9 mouse cellular contexts compared by ENCODE assay signal in genomic region chr5:146939109-146939796, GRCm38 (mm10). TPM values are rescaled to one million over a fixed set of nuclear protein-coding genes. Genes with fewer than 3 reads are reported as not detected.
A peak's percentile ranks its signal among the peaks of the same experiment; 100 is the strongest.
DNase-seq lines count a peak whose midpoint lies in the region; ATAC-seq and TF ChIP-seq lines count a peak whose summit lies in the region.
"Had no signal": no experiment of that assay in that cellular context is flagged by ENCODE, and none has a peak within 500 bp of the region (broad histone marks: within the 10 kb centered on the region; RNA-seq: fewer than 3 reads in every experiment).

No protein-coding gene starts in this region.

- H3K4me1 ChIP-seq in testis, adult 2 months (ENCODE audit: control insufficient read depth, insufficient read depth, low read length) = peaks cover 8% of the 10 kb centered on the region
- no peaks in the 10 kb centered on the region for H3K4me1 ChIP-seq in hindbrain, embryonic 13.5 days (replicated peaks)
- no peaks in the 10 kb centered on the region for H3K4me1 ChIP-seq in stomach, postnatal 0 days (replicated peaks; ENCODE audit: control insufficient read depth, insufficient read depth)
- H3K4me1 ChIP-seq in kidney, embryonic 16.5 days (ENCODE audit: insufficient read depth, low read length) = no peaks in the 10 kb centered on the region
- H3K4me1 ChIP-seq: megakaryocyte, embryonic 14.5 days had no signal

- peak; percentile 81; the same call in 1 of the 2 replicates for TF ChIP-seq CTCF in testis, adult 2 months (IDR thresholded peaks at IDR 0.05; ENCODE audit: control insufficient read depth, insufficient read depth, insufficient replicate concordance, low read depth, low read length)
- peak; percentile 66 for TF ChIP-seq CTCF in stomach, postnatal 0 days (IDR thresholded peaks at IDR 0.05; ENCODE audit: low read depth)

- peak overlapping the region; percentile 41; the same call in 1 of the 2 replicates for H3K4me3 ChIP-seq in testis, adult 2 months (ENCODE audit: control insufficient read depth, low read depth, low read length)
- H3K4me3 ChIP-seq in hindbrain, embryonic 13.5 days = no peak overlapping the region
- H3K4me3 ChIP-seq in stomach, postnatal 0 days (ENCODE audit: low read depth, low read length) = no peak overlapping the region
- H3K4me3 ChIP-seq in kidney, embryonic 16.5 days (ENCODE audit: low read length) = no peak overlapping the region
- H3K4me3 ChIP-seq: megakaryocyte, embryonic 14.5 days had no signal

- no peak overlapping the region for H3K9ac ChIP-seq in hindbrain, embryonic 13.5 days
- no peak overlapping the region for H3K9ac ChIP-seq in stomach, postnatal 0 days (ENCODE audit: low read length)
- H3K9ac ChIP-seq in kidney, embryonic 16.5 days (replicated peaks; ENCODE audit: low read length) = no peak overlapping the region

- 64% methylated on average over 16 of the region's 16 CpGs for WGBS in hindbrain, embryonic 13.5 days
- 84% methylated on average over 16 of the region's 16 CpGs for whole genome bisulfite sequencing in stomach, postnatal 0 days
- 78% methylated on average over 16 of the region's 16 CpGs for WGBS in kidney, embryonic 16.5 days

- peak overlapping the region; percentile 13; the same call in 1 of the 2 replicates for H3K4me2 ChIP-seq in hindbrain, embryonic 13.5 days
- no peak overlapping the region for H3K4me2 ChIP-seq in stomach, postnatal 0 days (replicated peaks; ENCODE audit: low read depth)
- H3K4me2 ChIP-seq in kidney, embryonic 16.5 days (replicated peaks; ENCODE audit: low read depth, low read length) = no peak overlapping the region

- peak; percentile 84 for ATAC-seq in hindbrain, embryonic 13.5 days (ENCODE audit: low FRiP score)
- no peak for ATAC-seq in stomach, postnatal 0 days (ENCODE audit: low FRiP score, low TSS enrichment)
- no peak for ATAC-seq in kidney, embryonic 16.5 days (ENCODE audit: low FRiP score, low TSS enrichment)

- TF ChIP-seq POLR2A in testis, adult 2 months (IDR thresholded peaks at IDR 0.05; ENCODE audit: control insufficient read depth, low read depth, low read length) = no peak

- H3K27ac ChIP-seq in testis, adult 2 months (ENCODE audit: control insufficient read depth, insufficient read depth, low read depth, low read length) = no peak overlapping the region
- H3K27ac ChIP-seq in hindbrain, embryonic 13.5 days = peak overlapping the region; percentile 60
- H3K27ac ChIP-seq in stomach, postnatal 0 days (replicated peaks) = no peak overlapping the region
- H3K27ac ChIP-seq in kidney, embryonic 16.5 days (ENCODE audit: low read length) = no peak overlapping the region

- no peak for TF ChIP-seq EP300 in stomach, postnatal 0 days (optimal IDR thresholded peaks at IDR 0.05)

- no peaks in the 10 kb centered on the region for H3K36me3 ChIP-seq in testis, adult 2 months (ENCODE audit: control insufficient read depth, insufficient read depth, low read length)
- no peaks in the 10 kb centered on the region for H3K36me3 ChIP-seq in hindbrain, embryonic 13.5 days
- no peaks in the 10 kb centered on the region for H3K36me3 ChIP-seq in stomach, postnatal 0 days (ENCODE audit: control insufficient read depth, insufficient read depth, low read length)
- H3K36me3 ChIP-seq in kidney, embryonic 16.5 days (ENCODE audit: insufficient read depth, low read length) = no peaks in the 10 kb centered on the region

- H3K27me3 ChIP-seq in testis, adult 2 months (ENCODE audit: control insufficient read depth, insufficient read depth, low read length) = no peaks in the 10 kb centered on the region
- peaks cover 8% of the 10 kb centered on the region; the same call in 1 of the 2 replicates for H3K27me3 ChIP-seq in hindbrain, embryonic 13.5 days
- H3K27me3 ChIP-seq in stomach, postnatal 0 days (ENCODE audit: control insufficient read depth, insufficient read depth, low read length) = no peaks in the 10 kb centered on the region
- H3K27me3 ChIP-seq in kidney, embryonic 16.5 days (ENCODE audit: insufficient read depth, low read length) = no peaks in the 10 kb centered on the region

- DNase-seq in heart, postnatal 4 days = peak; percentile 29
- no peak for DNase-seq in heart, adult 18-20 months
- no peak for DNase-seq in testis, postnatal 10 days (ENCODE audit: low spot score)
- DNase-seq in stomach, postnatal 0 days (ENCODE audit: low spot score) = no peak
- no peak for DNase-seq in urinary bladder, postnatal 36 days (ENCODE audit: low spot score in 2 of 2)

- H3K9me3 ChIP-seq in hindbrain, embryonic 13.5 days = no peaks in the 10 kb centered on the region
- no peaks in the 10 kb centered on the region for H3K9me3 ChIP-seq in stomach, postnatal 0 days (ENCODE audit: control insufficient read depth, low read length)
- 0 out of 2 replicates have a peak, but pooled peaks cover 5% of the 10 kb centered on the region for H3K9me3 ChIP-seq in kidney, embryonic 16.5 days (ENCODE audit: low read length)

RNA-seq across cellular contexts. Expression of gene Gtf3a, which starts 9.2 kb away (rescaled TPM):
- 10 to 100 TPM; 29.2 to 29.5 TPM for total RNA-seq in heart, postnatal 4 days (2021)
- 10 to 100 TPM; 17.0 to 21.8 TPM for total RNA-seq in heart, adult 18-20 months (2021)
- 9.5 and 12.1 TPM in 2 replicates for polyA plus RNA-seq in testis, adult 2 months (2012; rRNA removed)
- polyA plus RNA-seq in hindbrain, embryonic 13.5 days (2015; fragmentation: Nextera tagmentation; extraction: Ambion mirVana) = 99.5 and 102 TPM in 2 replicates
- polyA plus RNA-seq in stomach, postnatal 0 days (2015; fragmentation: Nextera tagmentation; extraction: Ambion mirVana) = 67.9 and 70.4 TPM in 2 replicates
- 122 and 128 TPM in 2 replicates for polyA plus RNA-seq in kidney, embryonic 16.5 days (2015; fragmentation: Nextera tagmentation; extraction: Ambion mirVana)

RNA-seq across cellular contexts. Expression of gene Mtif3, which starts 24.3 kb away (rescaled TPM):
- total RNA-seq in heart, postnatal 4 days (2021) = 10 to 100 TPM; 13.3 to 15.7 TPM
- 10 to 100 TPM; 26.8 to 29.4 TPM for total RNA-seq in heart, adult 18-20 months (2021)
- 10.3 and 11.2 TPM in 2 replicates for polyA plus RNA-seq in testis, adult 2 months (2012; rRNA removed)
- 24.7 and 26.5 TPM in 2 replicates for polyA plus RNA-seq in hindbrain, embryonic 13.5 days (2015; fragmentation: Nextera tagmentation; extraction: Ambion mirVana)
- polyA plus RNA-seq in stomach, postnatal 0 days (2015; fragmentation: Nextera tagmentation; extraction: Ambion mirVana) = 21.0 and 25.0 TPM in 2 replicates
- 23.1 and 26.0 TPM in 2 replicates for polyA plus RNA-seq in kidney, embryonic 16.5 days (2015; fragmentation: Nextera tagmentation; extraction: Ambion mirVana)
